Comparison of ENCODE assay signal across 9 mouse cellular contexts in the genomic region with DNA sequence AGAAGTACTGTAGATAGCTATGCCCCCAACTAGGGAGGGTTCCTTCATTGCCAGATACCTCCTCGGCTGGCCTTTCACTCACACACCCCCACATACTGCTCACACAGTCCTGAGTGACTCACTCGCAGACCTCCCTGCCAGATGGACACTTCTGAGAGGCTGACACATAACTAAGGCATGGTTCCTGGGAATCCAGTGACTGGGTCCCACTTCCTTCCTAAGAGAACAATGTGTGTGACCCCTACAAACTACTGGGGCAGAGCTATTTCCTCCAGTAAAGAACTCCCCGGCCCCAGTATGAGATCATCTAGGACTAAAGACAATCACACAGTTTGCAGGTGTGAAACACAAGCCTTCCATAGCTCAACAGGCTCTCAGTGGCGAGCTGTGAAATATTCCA.
DNase-seq lines count a peak whose midpoint lies in the region; ATAC-seq lines count a peak whose summit lies in the region.
"Had no signal": no experiment of that assay in that cellular context is flagged by ENCODE, and none has a peak within 500 bp of the region (broad histone marks: within the 10 kb centered on the region; RNA-seq: fewer than 3 reads in every experiment).

No protein-coding gene starts in this region.

- H3K27ac ChIP-seq in heart, embryonic 12.5 days (ENCODE audit: poor library complexity, severe bottlenecking): peak overlapping the region; percentile 82
- H3K27ac ChIP-seq in stomach, embryonic 16.5 days (ENCODE audit: low read length): peak overlapping the region; percentile 49
- no peak overlapping the region for H3K27ac ChIP-seq in midbrain, embryonic 13.5 days
- no peak overlapping the region for H3K27ac ChIP-seq in midbrain, embryonic 15.5 days
- H3K27ac ChIP-seq: layer of hippocampus, adult 2 months had no signal

- WGBS in heart, embryonic 12.5 days: 13% methylated on average over 4 of the region's 4 CpGs
- WGBS in stomach, embryonic 16.5 days: 37% methylated on average over 4 of the region's 4 CpGs
- 70% methylated on average over 4 of the region's 4 CpGs for WGBS in midbrain, embryonic 13.5 days
- WGBS in midbrain, embryonic 15.5 days: 62% methylated on average over 4 of the region's 4 CpGs

- H3K36me3 ChIP-seq in heart, embryonic 12.5 days: no peaks in the 10 kb centered on the region
- no peaks in the 10 kb centered on the region for H3K36me3 ChIP-seq in stomach, embryonic 16.5 days (ENCODE audit: control insufficient read depth, insufficient read depth, low read length)
- H3K36me3 ChIP-seq in midbrain, embryonic 13.5 days: no peaks in the 10 kb centered on the region
- H3K36me3 ChIP-seq in midbrain, embryonic 15.5 days (replicated peaks): no peaks in the 10 kb centered on the region

- DNase-seq in ovary, adult 18-20 months (ENCODE audit: low spot score): peak; percentile 63
- DNase-seq in ovary, postnatal 10 days (ENCODE audit: low spot score): no peak
- peak; percentile 28 to 44 for DNase-seq in kidney, postnatal 4 days
- no peak for DNase-seq in yolk sac, embryonic 10.5 days (ENCODE audit: low spot score)

- H3K9ac ChIP-seq in heart, embryonic 12.5 days: no peak overlapping the region
- H3K9ac ChIP-seq in stomach, embryonic 16.5 days (ENCODE audit: low read length): no peak overlapping the region
- H3K9ac ChIP-seq in midbrain, embryonic 13.5 days (replicated peaks): no peak overlapping the region
- H3K9ac ChIP-seq in midbrain, embryonic 15.5 days: no peak overlapping the region

- no peaks in the 10 kb centered on the region for H3K27me3 ChIP-seq in heart, embryonic 12.5 days (replicated peaks)
- peaks cover 3% of the 10 kb centered on the region; the same call in 1 of the 2 replicates for H3K27me3 ChIP-seq in stomach, embryonic 16.5 days (ENCODE audit: control insufficient read depth, insufficient read depth, low read length)
- H3K27me3 ChIP-seq in midbrain, embryonic 13.5 days: no peaks in the 10 kb centered on the region
- no peaks in the 10 kb centered on the region for H3K27me3 ChIP-seq in midbrain, embryonic 15.5 days (replicated peaks)

- peak; percentile 71 for ATAC-seq in heart, embryonic 12.5 days (ENCODE audit: insufficient number of reproducible peaks, low FRiP score)
- ATAC-seq in stomach, embryonic 16.5 days (ENCODE audit: insufficient read depth, low FRiP score): peak; percentile 67
- no peak for ATAC-seq in midbrain, embryonic 13.5 days
- no peak for ATAC-seq in midbrain, embryonic 15.5 days (replicated peaks)

- H3K4me1 ChIP-seq in heart, embryonic 12.5 days (replicated peaks): peaks cover 68% of the 10 kb centered on the region
- peaks cover 3% of the 10 kb centered on the region; the same call in 1 of the 2 replicates for H3K4me1 ChIP-seq in stomach, embryonic 16.5 days (ENCODE audit: control insufficient read depth, insufficient read depth, low read length)
- H3K4me1 ChIP-seq in midbrain, embryonic 13.5 days (replicated peaks): peaks cover 19% of the 10 kb centered on the region
- peaks cover 6% of the 10 kb centered on the region; the same call in 1 of the 2 replicates for H3K4me1 ChIP-seq in midbrain, embryonic 15.5 days

- no peaks in the 10 kb centered on the region for H3K9me3 ChIP-seq in heart, embryonic 12.5 days (replicated peaks)
- H3K9me3 ChIP-seq in stomach, embryonic 16.5 days (replicated peaks; ENCODE audit: control insufficient read depth, low read length): no peaks in the 10 kb centered on the region
- no peaks in the 10 kb centered on the region for H3K9me3 ChIP-seq in midbrain, embryonic 13.5 days
- no peaks in the 10 kb centered on the region for H3K9me3 ChIP-seq in midbrain, embryonic 15.5 days

- H3K4me3 ChIP-seq in heart, embryonic 12.5 days: no peak overlapping the region
- H3K4me3 ChIP-seq in stomach, embryonic 16.5 days (replicated peaks; ENCODE audit: low read length): no peak overlapping the region
- no peak overlapping the region for H3K4me3 ChIP-seq in midbrain, embryonic 13.5 days (replicated peaks)
- no peak overlapping the region for H3K4me3 ChIP-seq in midbrain, embryonic 15.5 days
- H3K4me3 ChIP-seq: layer of hippocampus, adult 2 months had no signal

- H3K4me2 ChIP-seq in heart, embryonic 12.5 days: peak overlapping the region; percentile 18; the same call in 1 of the 2 replicates
- H3K4me2 ChIP-seq in stomach, embryonic 16.5 days (ENCODE audit: low read depth, low read length): no peak overlapping the region
- H3K4me2 ChIP-seq in midbrain, embryonic 13.5 days (replicated peaks): no peak overlapping the region
- H3K4me2 ChIP-seq in midbrain, embryonic 15.5 days: no peak overlapping the region

Comparison
In these comparisons a context has a peak if more than half of its experiments do, and no peak if none do; other contexts are left out.
1. DNase-seq: peak in ovary, adult 18-20 months (single experiment) and kidney, postnatal 4 days (2 of 2); none in ovary, postnatal 10 days (single experiment) and yolk sac, embryonic 10.5 days (single experiment).
2. ATAC-seq: peak in heart, embryonic 12.5 days (single experiment) and stomach, embryonic 16.5 days (single experiment); none in midbrain, embryonic 13.5 days (single experiment) and midbrain, embryonic 15.5 days (single experiment).
3. H3K27ac ChIP-seq: peak in heart, embryonic 12.5 days (single experiment) and stomach, embryonic 16.5 days (single experiment); none in midbrain, embryonic 13.5 days (single experiment) and midbrain, embryonic 15.5 days (single experiment).